Mouse (Mus musculus): ENCODE measurements around the gene Tmtc4.
A peak's percentile ranks its signal among the peaks of the same experiment; 100 is the strongest.

The Tmtc4 gene

GRCm38 (mm10) chr14:122901177-122901576 lies 82.7 kb downstream of the Tmtc4 start:
- DNase-seq: no peak

GRCm38 (mm10) chr14:122900679-122901078 lies 83.2 kb downstream of the Tmtc4 start:
- DNase-seq: no peak

- no peak for DNase-seq
Observed at GRCm38 (mm10) chr14:122898550-122898949, 85.3 kb downstream of the Tmtc4 start.

- DNase-seq: no peak
Observed at GRCm38 (mm10) chr14:122896106-122896505, 87.7 kb downstream of the Tmtc4 start.

- no peak for DNase-seq
Observed at GRCm38 (mm10) chr14:122891470-122891968, 92.3 kb downstream of the Tmtc4 start.

- DNase-seq: no peak
Observed at GRCm38 (mm10) chr14:122888480-122888872, 95.4 kb downstream of the Tmtc4 start.

- DNase-seq: no peak
Observed at GRCm38 (mm10) chr14:122887702-122888479, 95.9 kb downstream of the Tmtc4 start.

GRCm38 (mm10) chr14:122887278-122887677 lies 96.6 kb downstream of the Tmtc4 start:
- DNase-seq: no peak

GRCm38 (mm10) chr14:122885893-122886292 lies 97.9 kb downstream of the Tmtc4 start:
- peak; percentile 83 for DNase-seq

- DNase-seq: peak; percentile 69
Observed at GRCm38 (mm10) chr14:122883821-122884584, 99.8 kb downstream of the Tmtc4 start.

GRCm38 (mm10) chr14:122883410-122883806 lies 100.4 kb downstream of the Tmtc4 start:
- no peak for DNase-seq

- peak; percentile 38 for DNase-seq
Observed at GRCm38 (mm10) chr14:122882795-122883409, 100.9 kb downstream of the Tmtc4 start.

- DNase-seq: no peak
Observed at GRCm38 (mm10) chr14:122882201-122882639, 101.6 kb downstream of the Tmtc4 start.

- DNase-seq: no peak
Observed at GRCm38 (mm10) chr14:122881699-122882098, 102.1 kb downstream of the Tmtc4 start.

- no peak for DNase-seq
Observed at GRCm38 (mm10) chr14:122880291-122880690, 103.5 kb downstream of the Tmtc4 start.

GRCm38 (mm10) chr14:122877787-122878186 lies 106.0 kb downstream of the Tmtc4 start:
- no peak for DNase-seq

- no peak for DNase-seq
Observed at GRCm38 (mm10) chr14:122876723-122877122, 107.1 kb downstream of the Tmtc4 start.

- DNase-seq: peak; percentile 77
Observed at GRCm38 (mm10) chr14:122876163-122876562, 107.7 kb downstream of the Tmtc4 start.

- DNase-seq: no peak
Observed at GRCm38 (mm10) chr14:122875636-122876035, 108.2 kb downstream of the Tmtc4 start.

GRCm38 (mm10) chr14:122875056-122875455 lies 108.8 kb downstream of the Tmtc4 start:
- no peak for DNase-seq

- DNase-seq: no peak
Observed at GRCm38 (mm10) chr14:122872612-122873011, 111.2 kb downstream of the Tmtc4 start.

GRCm38 (mm10) chr14:122871841-122872580 lies 111.8 kb downstream of the Tmtc4 start:
- DNase-seq: no peak

GRCm38 (mm10) chr14:122869831-122870230 lies 114.0 kb downstream of the Tmtc4 start:
- DNase-seq: no peak
